Mouse (Mus musculus) ES-Bruce4 (cell line): ENCODE results near the gene Hnf1b.

Experiments
- CTCF ChIP-seq: IDR thresholded peaks from one replicate; pipeline ENCODE4 v1.8.1; 2011; ENCODE audit warnings: low read depth, low read length
- EP300 ChIP-seq: IDR thresholded peaks from 2 replicates; pipeline ENCODE4 v1.6.1; 2011; ENCODE audit warnings: low read depth, low read length; ENCODE audit not compliant: insufficient read depth
- POLR2A ChIP-seq: IDR thresholded peaks from one replicate; pipeline ENCODE4 v1.8.1; 2011; ENCODE audit warnings: low read length; ENCODE audit not compliant: insufficient read depth

DNA sequence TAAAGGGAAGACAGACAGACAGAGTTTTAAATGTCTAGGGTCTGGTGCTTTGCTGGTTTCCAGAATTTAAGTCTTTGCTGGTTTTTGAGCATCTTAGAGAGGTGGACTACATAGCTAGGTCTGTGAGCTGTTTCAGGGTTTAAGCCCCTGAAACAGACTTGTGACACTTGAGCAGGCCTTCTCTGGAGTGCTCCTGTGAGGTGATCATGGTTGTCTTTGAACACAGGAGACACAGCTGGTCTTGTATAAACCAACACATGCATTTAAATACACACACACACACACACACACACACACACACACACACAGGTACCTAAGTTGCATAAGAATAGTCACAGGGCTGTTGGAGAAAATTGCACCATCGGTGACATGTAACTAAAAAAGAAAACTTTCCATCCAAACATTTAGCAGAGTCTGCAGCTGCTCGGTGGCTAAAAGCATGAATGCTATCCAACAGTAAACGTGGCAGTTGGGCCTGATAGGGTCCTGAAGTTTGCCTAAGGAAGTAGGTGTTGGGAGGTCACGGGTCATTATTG, 28.6 kb downstream of the Hnf1b start:
- no peak for TF ChIP-seq CTCF
- TF ChIP-seq POLR2A: no peak
- no peak for TF ChIP-seq EP300
